Mouse (Mus musculus) layer of hippocampus, adult 2 months (tissue): ENCODE results near the gene Mok. TPM values are rescaled to one million over a fixed set of nuclear protein-coding genes. Genes with fewer than 3 reads are reported as not detected.

Source experiments
- DNase-seq, 2 experiments: peaks; one replicate each; pipeline ENCODE4 v3.0.0; 2022; ENCODE audit warnings: low spot score in 2 of 2
- H3K27ac ChIP-seq: fragments of 200-600 bp; 2 replicates; pipeline ENCODE4 v1.8.1; 2022
- H3K4me3 ChIP-seq: fragments of 200-600 bp; 2 replicates; pipeline ENCODE4 v1.8.1; 2022; ENCODE audit warnings: mild to moderate bottlenecking
- CTCF ChIP-seq: fragments of 200-600 bp; conservative IDR thresholded peaks from 2 replicates; pipeline ENCODE4 v1.8.1; 2022; ENCODE audit warnings: antibody characterized with exemption, mild to moderate bottlenecking, moderate library complexity
- total RNA-seq, 2 experiments: library from RNA; stranded (reverse); gene quantifications; 2 replicates each; pipeline ENCODE4 v1.2.3; 2021

Mok gene
- total RNA-seq, 2 experiments from 2014 or later = 10.4 to 13.7 TPM

GRCm38 (mm10) chr12:110844227-110845130 is 3.7 kb upstream of the Mok start:
- H3K27ac ChIP-seq = peak overlapping the region; percentile 70
- DNase-seq = no peak
- H3K4me3 ChIP-seq = peak overlapping the region; percentile 59
- no peak; the same call in 1 of the 2 replicates for TF ChIP-seq CTCF

- Histone ChIP-seq H3K27ac (no peak overlapping the region), H3K4me3 (peak overlapping the region; percentile 59)
- TF ChIP-seq CTCF = peak; percentile 98
- peak; percentile 80 to 89 for DNase-seq
These were observed 2.7 kb upstream of the Mok start for GRCm38 (mm10) chr12:110843194-110844048.

- DNase-seq = no peak
- no peak overlapping the region for H3K4me3 ChIP-seq
- no peak overlapping the region for H3K27ac ChIP-seq
- no peak; the same call in 1 of the 2 replicates for TF ChIP-seq CTCF
These were observed 1.2 kb upstream of the Mok start for GRCm38 (mm10) chr12:110841731-110842493.

GRCm38 (mm10) chr12:110837850-110838249 is 2.9 kb downstream of the Mok start:
- peak overlapping the region; percentile 40; the same call in 1 of the 2 replicates for H3K27ac ChIP-seq
- no peak for DNase-seq
- H3K4me3 ChIP-seq = no peak overlapping the region
- no peak for TF ChIP-seq CTCF

- no peak for DNase-seq
- Histone ChIP-seq H3K4me3 (no peak overlapping the region), H3K27ac (peak overlapping the region; percentile 40; the same call in 1 of the 2 replicates)
- TF ChIP-seq CTCF = no peak
These were observed 3.4 kb downstream of the Mok start for GRCm38 (mm10) chr12:110837192-110837841.

GRCm38 (mm10) chr12:110836729-110837128 is 4.0 kb downstream of the Mok start:
- Histone ChIP-seq H3K27ac (peak overlapping the region; percentile 40), H3K4me3 (no peak overlapping the region)
- no peak for TF ChIP-seq CTCF
- no peak for DNase-seq

GRCm38 (mm10) chr12:110835182-110835581 is 5.6 kb downstream of the Mok start:
- no peak overlapping the region for H3K27ac ChIP-seq
- no peak for TF ChIP-seq CTCF
- no peak overlapping the region for H3K4me3 ChIP-seq
- no peak for DNase-seq

- TF ChIP-seq CTCF = no peak
- H3K27ac ChIP-seq = no peak overlapping the region
- DNase-seq = no peak
- H3K4me3 ChIP-seq = no peak overlapping the region
These were observed 10.3 kb downstream of the Mok start for GRCm38 (mm10) chr12:110830293-110831024.

GRCm38 (mm10) chr12:110828908-110829307 is 11.8 kb downstream of the Mok start:
- no peak for TF ChIP-seq CTCF
- Histone ChIP-seq H3K27ac (no peak overlapping the region), H3K4me3 (no peak overlapping the region)
- no peak for DNase-seq

GRCm38 (mm10) chr12:110822366-110822765 is 18.4 kb downstream of the Mok start:
- no peak for TF ChIP-seq CTCF
- Histone ChIP-seq H3K27ac (no peak overlapping the region), H3K4me3 (no peak overlapping the region)
- DNase-seq = no peak

- DNase-seq = no peak
- H3K27ac ChIP-seq = no peak overlapping the region
- no peak overlapping the region for H3K4me3 ChIP-seq
- 0 out of 2 replicates have a peak, but pooled peaks have one; percentile 28 for TF ChIP-seq CTCF
These were observed 19.0 kb downstream of the Mok start for GRCm38 (mm10) chr12:110821787-110822186.
